Mouse (Mus musculus) heart, adult 2 months (tissue): Measurements from ENCODE around the gene Zbtb7b. TPM values are rescaled to one million over a fixed set of nuclear protein-coding genes. Genes with fewer than 3 reads are reported as not detected.
A peak's percentile ranks its signal among the peaks of the same experiment; 100 is the strongest.

Source experiments
- DNase-seq, 2 experiments: peaks; one replicate each; pipeline ENCODE4 v3.0.0; 2021
- H3K27ac ChIP-seq: fragments of 200-600 bp; 2 replicates; pipeline ENCODE4 v1.8.1; 2022
- H3K27me3 ChIP-seq: fragments of 200-500 bp; 2 replicates; pipeline ENCODE4 v1.6.1; 2012; ENCODE audit warnings: mild to moderate bottlenecking, low read length, inconsistent platforms, mixed read lengths; ENCODE audit not compliant: control insufficient read depth, insufficient read depth
- H3K36me3 ChIP-seq: fragments of 200-500 bp; 2 replicates; pipeline ENCODE4 v1.6.1; 2012; ENCODE audit warnings: low read length, inconsistent platforms; ENCODE audit not compliant: control insufficient read depth, insufficient read depth
- H3K4me1 ChIP-seq: fragments of 200-500 bp; 2 replicates; pipeline ENCODE4 v1.6.1; 2011; ENCODE audit warnings: low read length; ENCODE audit not compliant: control insufficient read depth, insufficient read depth
- H3K4me3 ChIP-seq: fragments of 200-600 bp; 2 replicates; pipeline ENCODE4 v1.8.1; 2022
- H3K79me2 ChIP-seq: fragments of 200-500 bp; replicated peaks from 2 replicates; pipeline ENCODE4 v1.6.1; 2012; ENCODE audit warnings: mild to moderate bottlenecking, inconsistent platforms, low read length, moderate library complexity, mixed read lengths; ENCODE audit not compliant: control insufficient read depth, insufficient read depth
- H3K9ac ChIP-seq: fragments of 200-500 bp; 2 replicates; pipeline ENCODE4 v1.6.1; 2012; ENCODE audit warnings: low read depth, mild to moderate bottlenecking, control low read depth, inconsistent platforms, low read length, mixed read lengths
- CTCF ChIP-seq: fragments of 200-600 bp; IDR thresholded peaks from 2 replicates; pipeline ENCODE4 v1.8.1; 2022; ENCODE audit warnings: antibody characterized with exemption, mild to moderate bottlenecking, moderate library complexity
- EP300 ChIP-seq: fragments of 200-500 bp; IDR thresholded peaks from 2 replicates; pipeline ENCODE4 v1.6.1; 2011; ENCODE audit warnings: low read depth, low read length, control low read depth; ENCODE audit not compliant: insufficient read depth
- POLR2A ChIP-seq: fragments of 200-500 bp; IDR thresholded peaks from 2 replicates; pipeline ENCODE4 v1.6.1; 2011; ENCODE audit warnings: mild to moderate bottlenecking, low read depth, low read length, control low read depth; ENCODE audit not compliant: insufficient read depth
- WGBS: fragments of 180-500 bp; shearing (Covaris S2); methylation state at CpG from one replicate; pipeline ENCODE4 v1.1.7; 2018; 5-methylcytosine and 5-hydroxymethylcytosine counted together
- intact Hi-C: fragments of 180-260 bp; cut with DNase I; formaldehyde crosslinking; loops from one replicate; pipeline ENCODE4 v1.15.1; 2025
- polyA plus RNA-seq: library from polyadenylated mRNA; depleted of rRNA; stranded (reverse); fragments of >200 nt; gene quantifications from 2 replicates; pipeline ENCODE4 v1.2.3, GENCODE M21; 2012
- total RNA-seq, 2 experiments: library from RNA; stranded (reverse); gene quantifications; 2 replicates each; pipeline ENCODE4 v1.2.3; 2021

Zbtb7b gene
- total and polyA plus RNA-seq, 3 experiments = 20.5 to 23.4 (median 21.5) TPM

- 93% methylated on average over 14 of the region's 14 CpGs for WGBS
- H3K36me3 ChIP-seq = no peaks in the 10 kb centered on the region
- 0 out of 2 replicates have a peak, but pooled peaks cover 1% of the 10 kb centered on the region for H3K4me1 ChIP-seq
- no peak overlapping the region for H3K27ac ChIP-seq
- H3K27me3 ChIP-seq = no peaks in the 10 kb centered on the region
- no peaks in the 10 kb centered on the region for H3K79me2 ChIP-seq
- no peak for DNase-seq
- intact Hi-C loops = no loop called here
- TF ChIP-seq EP300 (no peak), CTCF (no peak), POLR2A (no peak)
- no peak overlapping the region for H3K4me3 ChIP-seq
- H3K9ac ChIP-seq = no peak overlapping the region
Observed at GRCm38 (mm10) chr3:89380291-89380690, 14.3 kb downstream of the Zbtb7b start.

- no peak for DNase-seq
- Histone ChIP-seq H3K36me3 (no peaks in the 10 kb centered on the region), H3K27me3 (no peaks in the 10 kb centered on the region), H3K4me3 (no peak overlapping the region), H3K79me2 (no peaks in the 10 kb centered on the region), H3K4me1 (0 out of 2 replicates have a peak, but pooled peaks cover 1% of the 10 kb centered on the region), H3K9ac (no peak overlapping the region), H3K27ac (no peak overlapping the region)
- TF ChIP-seq POLR2A = no peak
- no peak for TF ChIP-seq CTCF
- TF ChIP-seq EP300 = no peak
- WGBS = 86% methylated on average over 31 of the region's 31 CpGs
- intact Hi-C loops = no loop called here
Observed at GRCm38 (mm10) chr3:89379388-89380131, 15.0 kb downstream of the Zbtb7b start.

GRCm38 (mm10) chr3:89378394-89379067 is 16.0 kb downstream of the Zbtb7b start:
- peak overlapping the region; percentile 67 for H3K27ac ChIP-seq
- 4% methylated on average over 29 of the region's 29 CpGs for WGBS

GRCm38 (mm10) chr3:89377831-89378230 is 16.7 kb downstream of the Zbtb7b start:
- Histone ChIP-seq H3K36me3 (no peaks in the 10 kb centered on the region), H3K9ac (no peak overlapping the region), H3K79me2 (no peaks in the 10 kb centered on the region), H3K4me1 (0 out of 2 replicates have a peak, but pooled peaks cover 1% of the 10 kb centered on the region), H3K27me3 (no peaks in the 10 kb centered on the region), H3K27ac (no peak overlapping the region), H3K4me3 (no peak overlapping the region)
- WGBS = 88% methylated on average over 4 of the region's 4 CpGs
- TF ChIP-seq EP300 = no peak
- TF ChIP-seq CTCF = no peak
- TF ChIP-seq POLR2A = no peak
- DNase-seq = no peak
- intact Hi-C loops = loop anchor here (1.0 kb wide), 1 partner anchor 107 kb away; no protein-coding TSS in a partner anchor

More at GRCm38 (mm10) chr3:89378394-89379067, 16.0 kb downstream of the Zbtb7b start:
- Histone ChIP-seq H3K9ac (peak overlapping the region; percentile 77), H3K4me3 (peak overlapping the region; percentile 51), H3K4me1 (0 out of 2 replicates have a peak, but pooled peaks cover 1% of the 10 kb centered on the region), H3K27me3 (no peaks in the 10 kb centered on the region), H3K36me3 (no peaks in the 10 kb centered on the region), H3K79me2 (no peaks in the 10 kb centered on the region)
- intact Hi-C loops = loop anchor here (1.0 kb wide), 1 partner anchor 107 kb away; no protein-coding TSS in a partner anchor
- no peak for TF ChIP-seq POLR2A
- peak; percentile 99 for TF ChIP-seq CTCF
- peak; percentile 29; the same call in 1 of the 2 replicates for TF ChIP-seq EP300
- DNase-seq = peak; percentile 84 to 85

- Histone ChIP-seq H3K79me2 (no peaks in the 10 kb centered on the region), H3K4me1 (no peaks in the 10 kb centered on the region), H3K36me3 (no peaks in the 10 kb centered on the region), H3K27ac (no peak overlapping the region), H3K27me3 (no peaks in the 10 kb centered on the region), H3K4me3 (no peak overlapping the region), H3K9ac (no peak overlapping the region)
- intact Hi-C loops = no loop called here
- DNase-seq = no peak
- no peak for TF ChIP-seq POLR2A
- no peak for TF ChIP-seq CTCF
- no peak for TF ChIP-seq EP300
- 55% methylated on average over 5 of the region's 5 CpGs for WGBS
Observed at GRCm38 (mm10) chr3:89373581-89374231, 20.9 kb downstream of the Zbtb7b start.
